Mouse (Mus musculus) gonadal fat pad, adult 2 months (tissue): ENCODE measurements at regions not wholly inside any gene's neighbourhood (a gene's known extent, or its start where the extent isn't known, plus 50 kb on each side); places are given as distances from the start of the nearest gene placed in this dataset.
A peak's percentile ranks its signal among the peaks of the same experiment; 100 is the strongest.

Source experiments
- DNase-seq: peaks from one replicate; pipeline ENCODE4 v3.0.0-alpha.2; 2012; ENCODE audit warnings: low read depth

- no peak for DNase-seq
Measured at GRCm38 (mm10) chr16:49278478-49278877, 221.2 kb downstream of the Myh15 start.

- no peak for DNase-seq
Measured at GRCm38 (mm10) chr16:49288096-49288714, 230.9 kb downstream of the Myh15 start.

GRCm38 (mm10) chr16:49289200-49290079 lies 232.2 kb downstream of the Myh15 start:
- DNase-seq = peak; percentile 6

- no peak for DNase-seq
Measured at GRCm38 (mm10) chr16:49303612-49304307, 246.5 kb downstream of the Myh15 start.

GRCm38 (mm10) chr16:49304354-49304753 lies 247.1 kb downstream of the Myh15 start:
- no peak for DNase-seq

- no peak for DNase-seq
Measured at GRCm38 (mm10) chr16:49317061-49317460, 259.8 kb downstream of the Myh15 start.

GRCm38 (mm10) chr16:49319047-49319678 lies 261.9 kb downstream of the Myh15 start:
- DNase-seq = no peak

- no peak for DNase-seq
Measured at GRCm38 (mm10) chr16:49319774-49320173, 262.5 kb downstream of the Myh15 start.

GRCm38 (mm10) chr16:49321951-49322350 lies 264.7 kb downstream of the Myh15 start:
- DNase-seq = no peak

- DNase-seq = no peak
Measured at GRCm38 (mm10) chr16:49330725-49331386, 273.6 kb downstream of the Myh15 start.

GRCm38 (mm10) chr16:49332107-49332722 lies 274.9 kb downstream of the Myh15 start:
- DNase-seq = no peak

GRCm38 (mm10) chr16:49335916-49336315 lies 278.6 kb downstream of the Myh15 start:
- no peak for DNase-seq

GRCm38 (mm10) chr16:49337948-49338347 lies 280.7 kb downstream of the Myh15 start:
- no peak for DNase-seq

- DNase-seq = no peak
Measured at GRCm38 (mm10) chr16:49358404-49358803, 301.1 kb downstream of the Myh15 start.

- no peak for DNase-seq
Measured at GRCm38 (mm10) chr16:49361731-49362130, 304.4 kb downstream of the Myh15 start.

GRCm38 (mm10) chr16:49369450-49369849 lies 312.2 kb downstream of the Myh15 start:
- no peak for DNase-seq

- no peak for DNase-seq
Measured at GRCm38 (mm10) chr16:49375108-49375507, 317.8 kb downstream of the Myh15 start.

GRCm38 (mm10) chr16:49378917-49379473 lies 320.0 kb upstream of the Ift57 start:
- no peak for DNase-seq

GRCm38 (mm10) chr16:49388135-49388534 lies 310.9 kb upstream of the Ift57 start:
- no peak for DNase-seq

- no peak for DNase-seq
Measured at GRCm38 (mm10) chr16:49407956-49408795, 290.9 kb upstream of the Ift57 start.
